In genomic region chr4:130711353-130711848, GRCm38 (mm10) we compare ENCODE assay signal across 21 mouse cellular contexts. TPM values are rescaled to one million over a fixed set of nuclear protein-coding genes. Genes with fewer than 3 reads are reported as not detected.
DNase-seq lines count a peak whose midpoint lies in the region; ATAC-seq and TF ChIP-seq lines count a peak whose summit lies in the region.
"Had no signal": no experiment of that assay in that cellular context is flagged by ENCODE, and none has a peak within 500 bp of the region (broad histone marks: within the 10 kb centered on the region; RNA-seq: fewer than 3 reads in every experiment).

No protein-coding gene starts in this region.

- peak overlapping the region; percentile 8 for H3K4me3 ChIP-seq in erythroblast, embryonic 14.5 days (replicated peaks)
- H3K4me3 ChIP-seq in midbrain, embryonic 12.5 days: no peak overlapping the region
- no peak overlapping the region for H3K4me3 ChIP-seq in midbrain, embryonic 11.5 days (ENCODE audit: low read depth, low read length)
- no peak overlapping the region for H3K4me3 ChIP-seq in forebrain, embryonic 13.5 days
- no peak overlapping the region for H3K4me3 ChIP-seq in liver, embryonic 15.5 days (replicated peaks)
- H3K4me3 ChIP-seq in lung, postnatal 0 days (ENCODE audit: low read depth, low read length): no peak overlapping the region
- H3K4me3 ChIP-seq: limb, embryonic 12.5 days; lung, embryonic 15.5 days had no signal

- H3K4me2 ChIP-seq in midbrain, embryonic 12.5 days (replicated peaks): no peak overlapping the region
- no peak overlapping the region for H3K4me2 ChIP-seq in midbrain, embryonic 11.5 days
- no peak overlapping the region for H3K4me2 ChIP-seq in forebrain, embryonic 13.5 days
- peak overlapping the region; percentile 69; the same call in 1 of the 2 replicates for H3K4me2 ChIP-seq in liver, embryonic 15.5 days
- no peak overlapping the region for H3K4me2 ChIP-seq in lung, postnatal 0 days (replicated peaks; ENCODE audit: low read depth, low read length)
- H3K4me2 ChIP-seq: limb, embryonic 12.5 days; lung, embryonic 15.5 days had no signal

- H3K4me1 ChIP-seq in erythroblast, embryonic 14.5 days (ENCODE audit: control insufficient read depth): peaks cover 99% of the 10 kb centered on the region
- H3K4me1 ChIP-seq in midbrain, embryonic 12.5 days: peaks cover 51% of the 10 kb centered on the region
- H3K4me1 ChIP-seq in midbrain, embryonic 11.5 days (ENCODE audit: control insufficient read depth, insufficient read depth, low read length): no peaks in the 10 kb centered on the region
- H3K4me1 ChIP-seq in forebrain, embryonic 13.5 days: peaks cover 66% of the 10 kb centered on the region
- H3K4me1 ChIP-seq in liver, embryonic 15.5 days (replicated peaks): peaks cover 92% of the 10 kb centered on the region
- H3K4me1 ChIP-seq in lung, postnatal 0 days (ENCODE audit: insufficient read depth, low read depth, low read length): peaks cover 14% of the 10 kb centered on the region; the same call in 1 of the 2 replicates

- no peak for DNase-seq in midbrain, embryonic 11.5 days (ENCODE audit: low spot score, missing footprints)
- no peak for DNase-seq in spleen, postnatal 10 days (ENCODE audit: low spot score in 2 of 2)
- DNase-seq in lung, postnatal 0 days (ENCODE audit: low spot score): no peak
- DNase-seq: adrenal gland, postnatal 36 days; cerebellum, postnatal 10 days; gastrocnemius, postnatal 25 days; heart, postnatal 10 days; kidney, adult 2 months; kidney, postnatal 14 days; layer of hippocampus, adult 9-11 months; right cerebral cortex, postnatal 4 days; thymus, postnatal 4 days had no signal

- H3K9ac ChIP-seq in midbrain, embryonic 12.5 days (replicated peaks): no peak overlapping the region
- H3K9ac ChIP-seq in midbrain, embryonic 11.5 days (ENCODE audit: low read length): no peak overlapping the region
- no peak overlapping the region for H3K9ac ChIP-seq in forebrain, embryonic 13.5 days
- H3K9ac ChIP-seq in liver, embryonic 15.5 days: peak overlapping the region; percentile 9; the same call in 1 of the 2 replicates
- no peak overlapping the region for H3K9ac ChIP-seq in lung, postnatal 0 days (replicated peaks; ENCODE audit: low read depth)
- H3K9ac ChIP-seq: limb, embryonic 12.5 days; lung, embryonic 15.5 days had no signal

- H3K27ac ChIP-seq in midbrain, embryonic 12.5 days (replicated peaks): peak overlapping the region; percentile 39; the same call in 1 of the 2 replicates
- no peak overlapping the region for H3K27ac ChIP-seq in midbrain, embryonic 11.5 days (ENCODE audit: low read depth, low read length)
- no peak overlapping the region for H3K27ac ChIP-seq in forebrain, embryonic 13.5 days
- H3K27ac ChIP-seq in liver, embryonic 15.5 days (replicated peaks): peak overlapping the region; percentile 96
- H3K27ac ChIP-seq in lung, postnatal 0 days (ENCODE audit: low read length): no peak overlapping the region
- H3K27ac ChIP-seq: limb, embryonic 12.5 days; lung, embryonic 15.5 days had no signal

- H3K27me3 ChIP-seq in erythroblast, embryonic 14.5 days (ENCODE audit: control insufficient read depth): no peaks in the 10 kb centered on the region
- no peaks in the 10 kb centered on the region for H3K27me3 ChIP-seq in midbrain, embryonic 12.5 days
- no peaks in the 10 kb centered on the region for H3K27me3 ChIP-seq in midbrain, embryonic 11.5 days (ENCODE audit: control insufficient read depth, insufficient read depth, low read length)
- H3K27me3 ChIP-seq in forebrain, embryonic 13.5 days: no peaks in the 10 kb centered on the region
- H3K27me3 ChIP-seq in liver, embryonic 15.5 days: no peaks in the 10 kb centered on the region
- no peaks in the 10 kb centered on the region for H3K27me3 ChIP-seq in lung, postnatal 0 days (replicated peaks; ENCODE audit: insufficient read depth, low read length)
- H3K27me3 ChIP-seq: CH12.LX; limb, embryonic 12.5 days; lung, embryonic 15.5 days had no signal

- peaks cover 75% of the 10 kb centered on the region for H3K36me3 ChIP-seq in erythroblast, embryonic 14.5 days (ENCODE audit: control insufficient read depth)
- 0 out of 2 replicates have a peak, but pooled peaks cover 13% of the 10 kb centered on the region for H3K36me3 ChIP-seq in midbrain, embryonic 12.5 days
- H3K36me3 ChIP-seq in midbrain, embryonic 11.5 days (ENCODE audit: control insufficient read depth, insufficient read depth, low read length): no peaks in the 10 kb centered on the region
- H3K36me3 ChIP-seq in forebrain, embryonic 13.5 days (ENCODE audit: poor library complexity, severe bottlenecking): no peaks in the 10 kb centered on the region
- peaks cover 33% of the 10 kb centered on the region for H3K36me3 ChIP-seq in liver, embryonic 15.5 days (replicated peaks)
- peaks cover 4% of the 10 kb centered on the region; the same call in 1 of the 2 replicates for H3K36me3 ChIP-seq in lung, postnatal 0 days (ENCODE audit: insufficient read depth, low read length)
- H3K36me3 ChIP-seq: lung, embryonic 15.5 days had no signal

- ATAC-seq in erythroblast, adult 5-6 weeks (replicated peaks; ENCODE audit: low FRiP score, poor library complexity, severe bottlenecking): no peak
- peak; percentile 54; the same call in 1 of the 2 replicates for ATAC-seq in midbrain, embryonic 12.5 days (ENCODE audit: low FRiP score, low read depth)
- no peak for ATAC-seq in midbrain, embryonic 11.5 days (ENCODE audit: low FRiP score)
- ATAC-seq in forebrain, embryonic 13.5 days: 0 out of 2 replicates have a peak, but pooled peaks have one; percentile 48
- no peak for ATAC-seq in liver, embryonic 15.5 days (ENCODE audit: insufficient read depth)
- ATAC-seq in lung, postnatal 0 days: no peak
- ATAC-seq: hindbrain, embryonic 16.5 days had no signal

- TF ChIP-seq CTCF in lung, postnatal 0 days (IDR thresholded peaks at IDR 0.05): no peak

- H3K9me3 ChIP-seq in erythroblast, embryonic 14.5 days (ENCODE audit: control insufficient read depth, low read length): no peaks in the 10 kb centered on the region
- H3K9me3 ChIP-seq in midbrain, embryonic 12.5 days: no peaks in the 10 kb centered on the region
- H3K9me3 ChIP-seq in midbrain, embryonic 11.5 days (ENCODE audit: control insufficient read depth, low read length): no peaks in the 10 kb centered on the region
- H3K9me3 ChIP-seq in forebrain, embryonic 13.5 days (replicated peaks): no peaks in the 10 kb centered on the region
- no peaks in the 10 kb centered on the region for H3K9me3 ChIP-seq in liver, embryonic 15.5 days (replicated peaks)
- no peaks in the 10 kb centered on the region for H3K9me3 ChIP-seq in lung, postnatal 0 days (ENCODE audit: low read length)
- H3K9me3 ChIP-seq: limb, embryonic 12.5 days; lung, embryonic 15.5 days had no signal

- TF ChIP-seq EP300 in lung, postnatal 0 days (IDR thresholded peaks at IDR 0.05): no peak

- 25% methylated on average over 5 of the region's 5 CpGs for WGBS in midbrain, embryonic 12.5 days
- 42% methylated on average over 5 of the region's 5 CpGs for WGBS in midbrain, embryonic 11.5 days
- 18% methylated on average over 5 of the region's 5 CpGs for WGBS in forebrain, embryonic 13.5 days
- WGBS in liver, embryonic 15.5 days (ENCODE audit: insufficient replicate concordance): 65% methylated on average over 5 of the region's 5 CpGs
- 64% methylated on average over 5 of the region's 5 CpGs for WGBS in lung, postnatal 0 days

RNA-seq across cellular contexts. Expression of gene Pum1, which starts 48.3 kb away (rescaled TPM):
- polyA plus RNA-seq in erythroblast, embryonic 14.5 days (2012): 3.1 and 3.8 TPM in 2 replicates
- total RNA-seq in erythroblast, adult 5-6 weeks (2015; ENCODE audit: low replicate concordance): 166 TPM in 2 replicates
- total RNA-seq in erythroblast, adult 5-6 weeks (2017; ENCODE audit: low replicate concordance): 245 and 256 TPM in 2 replicates
- polyA plus RNA-seq in midbrain, embryonic 12.5 days (2016; fragmentation: Nextera tagmentation; extraction: Ambion mirVana): 132 and 133 TPM in 2 replicates
- 103 and 107 TPM in 2 replicates for polyA plus RNA-seq in midbrain, embryonic 11.5 days (2014; fragmentation: Nextera tagmentation; extraction: Ambion mirVana)
- polyA plus RNA-seq in forebrain, embryonic 13.5 days (2015; fragmentation: Nextera tagmentation; extraction: Ambion mirVana): 117 and 133 TPM in 2 replicates
- 31.7 and 35.7 TPM in 2 replicates for polyA plus RNA-seq in liver, embryonic 15.5 days (2015; fragmentation: Nextera tagmentation; extraction: Ambion mirVana)
- 37.8 and 45.3 TPM in 2 replicates for polyA plus RNA-seq in lung, postnatal 0 days (2015; fragmentation: Nextera tagmentation; extraction: Ambion mirVana)

Comparison
In these comparisons a context has a peak if more than half of its experiments do, and no peak if none do; other contexts are left out.
1. ATAC-seq: peak in midbrain, embryonic 12.5 days (single experiment) and forebrain, embryonic 13.5 days (single experiment); none in erythroblast, adult 5-6 weeks (single experiment), midbrain, embryonic 11.5 days (single experiment), liver, embryonic 15.5 days (single experiment) and lung, postnatal 0 days (single experiment).
2. H3K27ac ChIP-seq: peak in midbrain, embryonic 12.5 days (single experiment) and liver, embryonic 15.5 days (single experiment); none in midbrain, embryonic 11.5 days (single experiment), forebrain, embryonic 13.5 days (single experiment) and lung, postnatal 0 days (single experiment).